Mouse (Mus musculus): ENCODE results near the gene Cyp46a1. TPM values are rescaled to one million over a fixed set of nuclear protein-coding genes. Genes with fewer than 3 reads are reported as not detected.

The Cyp46a1 gene
- polyA plus RNA-seq, 1 experiment from 2014 or later: 19.8 TPM

DNA sequence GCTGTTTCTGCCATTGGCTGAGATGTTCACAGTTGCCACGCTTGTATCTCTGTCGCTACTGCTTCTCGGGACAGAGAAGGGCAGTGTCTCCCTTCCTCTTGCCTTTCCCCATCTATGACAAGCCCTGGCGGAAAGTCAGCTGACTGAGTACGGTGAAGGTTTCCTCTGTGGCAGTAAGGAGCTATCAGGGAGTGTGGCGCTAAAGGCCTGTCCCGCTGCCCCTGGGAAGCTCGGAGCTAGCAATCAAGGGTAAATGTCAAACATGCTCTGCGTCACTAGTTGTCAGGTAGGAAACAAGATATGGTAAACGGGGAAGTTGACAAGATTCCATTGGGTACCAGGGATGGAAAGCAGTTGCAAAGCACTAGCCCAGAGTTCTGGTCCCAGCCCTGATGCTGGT, 18.4 kb upstream of the Cyp46a1 start:
- Histone ChIP-seq H3K4me2 (replicated peaks) (no peak overlapping the region), H3K9me3 (no peaks in the 10 kb centered on the region), H3K4me1 (peaks cover 29% of the 10 kb centered on the region), H3K4me3 (no peak overlapping the region), H3K36me3 (no peaks in the 10 kb centered on the region), H3K27me3 (0 out of 2 replicates have a peak, but pooled peaks cover 3% of the 10 kb centered on the region), H3K27ac (replicated peaks) (no peak overlapping the region), H3K9ac (replicated peaks) (no peak overlapping the region)
- no peak for ATAC-seq (replicated peaks)
- WGBS: 66% methylated on average over 10 of the region's 10 CpGs

- no peaks in the 10 kb centered on the region for H3K9me3 ChIP-seq
- peaks cover 34% of the 10 kb centered on the region for H3K4me1 ChIP-seq
- no peak overlapping the region for H3K9ac ChIP-seq (replicated peaks)
- no peak overlapping the region for H3K4me3 ChIP-seq
- ATAC-seq (replicated peaks): no peak
- H3K27me3 ChIP-seq: 0 out of 2 replicates have a peak, but pooled peaks cover 3% of the 10 kb centered on the region
- 33% methylated on average over 6 of the region's 6 CpGs for WGBS
- no peak overlapping the region for H3K4me2 ChIP-seq (replicated peaks)
- no peak overlapping the region for H3K27ac ChIP-seq (replicated peaks)
- no peaks in the 10 kb centered on the region for H3K36me3 ChIP-seq
These were observed 17.5 kb upstream of the Cyp46a1 start for GRCm38 (mm10) chr12:108316655-108317054.

DNA sequence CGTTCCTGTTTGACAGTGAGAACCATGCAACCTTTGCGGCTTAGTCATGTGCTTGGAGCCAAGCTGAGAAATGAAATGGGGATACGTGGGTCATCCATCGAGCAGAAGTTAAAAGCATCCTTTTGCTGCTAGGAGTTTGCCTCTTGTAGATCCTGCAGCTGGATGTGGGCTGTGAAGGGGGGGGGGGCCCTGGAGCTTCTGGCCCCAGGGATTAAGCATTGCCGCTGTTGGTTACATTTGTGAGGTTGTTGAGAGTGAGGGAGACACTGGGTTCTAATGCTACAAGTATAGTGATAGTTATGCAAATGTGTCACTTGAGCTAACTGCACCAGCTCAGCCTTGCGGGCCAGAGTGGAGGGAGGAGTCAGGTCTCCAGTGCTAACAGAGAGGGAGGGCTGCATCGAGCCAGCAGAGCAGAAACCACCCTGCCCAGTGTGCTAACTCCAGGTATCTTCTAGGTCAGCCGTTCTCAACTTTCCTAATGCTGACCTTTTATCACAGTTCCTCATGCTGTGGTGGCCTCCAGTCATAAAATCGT, 16.9 kb upstream of the Cyp46a1 start:
- no peaks in the 10 kb centered on the region for H3K9me3 ChIP-seq
- no peak overlapping the region for H3K9ac ChIP-seq (replicated peaks)
- 0 out of 2 replicates have a peak, but pooled peaks cover 3% of the 10 kb centered on the region for H3K27me3 ChIP-seq
- 4% methylated on average over 9 of the region's 9 CpGs for WGBS
- H3K4me3 ChIP-seq: no peak overlapping the region
- no peak for ATAC-seq (replicated peaks)
- H3K4me1 ChIP-seq: peaks cover 36% of the 10 kb centered on the region
- no peaks in the 10 kb centered on the region for H3K36me3 ChIP-seq
- H3K27ac ChIP-seq (replicated peaks): no peak overlapping the region
- H3K4me2 ChIP-seq (replicated peaks): no peak overlapping the region

GRCm38 (mm10) chr12:108317826-108318430, 16.3 kb upstream of the Cyp46a1 start:
- no peaks in the 10 kb centered on the region for H3K9me3 ChIP-seq
- 34% methylated on average over 18 of the region's 18 CpGs for WGBS
- H3K36me3 ChIP-seq: no peaks in the 10 kb centered on the region
- 0 out of 2 replicates have a peak, but pooled peaks cover 3% of the 10 kb centered on the region for H3K27me3 ChIP-seq
- no peak overlapping the region for H3K9ac ChIP-seq (replicated peaks)
- no peak overlapping the region for H3K4me2 ChIP-seq (replicated peaks)
- ATAC-seq (replicated peaks): no peak
- no peak overlapping the region for H3K4me3 ChIP-seq
- peaks cover 36% of the 10 kb centered on the region for H3K4me1 ChIP-seq
- H3K27ac ChIP-seq (replicated peaks): no peak overlapping the region

DNA sequence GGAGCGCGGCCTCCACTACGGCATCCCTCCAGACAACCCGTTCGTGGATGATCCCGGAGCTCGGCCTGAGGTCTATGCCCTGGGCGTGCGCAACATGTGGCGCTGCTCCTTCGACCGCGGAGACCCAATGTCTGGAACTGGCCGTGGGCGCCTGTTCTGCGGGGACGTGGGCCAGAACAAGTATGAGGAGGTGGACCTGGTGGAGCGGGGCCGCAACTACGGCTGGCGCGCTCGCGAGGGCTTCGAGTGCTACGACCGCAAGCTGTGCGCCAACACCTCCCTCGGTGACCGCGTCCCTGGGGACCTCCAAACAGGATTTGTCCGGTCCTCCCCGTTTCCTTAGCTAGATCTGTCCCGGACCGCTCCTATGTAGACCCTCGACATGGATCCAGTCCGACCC, 15.7 kb upstream of the Cyp46a1 start:
- WGBS: 44% methylated on average over 37 of the region's 37 CpGs
- no peak for ATAC-seq (replicated peaks)
- no peak overlapping the region for H3K9ac ChIP-seq (replicated peaks)
- no peak overlapping the region for H3K4me3 ChIP-seq
- no peak overlapping the region for H3K4me2 ChIP-seq (replicated peaks)
- no peaks in the 10 kb centered on the region for H3K9me3 ChIP-seq
- H3K36me3 ChIP-seq: no peaks in the 10 kb centered on the region
- 0 out of 2 replicates have a peak, but pooled peaks cover 3% of the 10 kb centered on the region for H3K27me3 ChIP-seq
- H3K27ac ChIP-seq (replicated peaks): no peak overlapping the region
- peaks cover 36% of the 10 kb centered on the region for H3K4me1 ChIP-seq

- H3K4me3 ChIP-seq: no peak overlapping the region
- no peak overlapping the region for H3K9ac ChIP-seq (replicated peaks)
- 5% methylated on average over 8 of the region's 8 CpGs for WGBS
- no peaks in the 10 kb centered on the region for H3K9me3 ChIP-seq
- H3K4me1 ChIP-seq: peaks cover 36% of the 10 kb centered on the region
- H3K4me2 ChIP-seq (replicated peaks): no peak overlapping the region
- peak overlapping the region; percentile 58 for H3K27ac ChIP-seq (replicated peaks)
- no peak for ATAC-seq (replicated peaks)
- H3K27me3 ChIP-seq: 0 out of 2 replicates have a peak, but pooled peaks cover 3% of the 10 kb centered on the region
- H3K36me3 ChIP-seq: no peaks in the 10 kb centered on the region
These were observed 14.1 kb upstream of the Cyp46a1 start for GRCm38 (mm10) chr12:108320096-108320495.

GRCm38 (mm10) chr12:108326401-108326800, 7.8 kb upstream of the Cyp46a1 start:
- H3K4me3 ChIP-seq: no peak overlapping the region
- WGBS: 21% methylated on average over 5 of the region's 5 CpGs
- ATAC-seq (replicated peaks): peak; percentile 55; the same call in 1 of the 2 replicates
- no peaks in the 10 kb centered on the region for H3K36me3 ChIP-seq
- H3K4me2 ChIP-seq (replicated peaks): no peak overlapping the region
- no peaks in the 10 kb centered on the region for H3K27me3 ChIP-seq
- H3K27ac ChIP-seq (replicated peaks): peak overlapping the region; percentile 63
- H3K9me3 ChIP-seq: no peaks in the 10 kb centered on the region
- no peak overlapping the region for H3K9ac ChIP-seq (replicated peaks)
- peaks cover 38% of the 10 kb centered on the region for H3K4me1 ChIP-seq

GRCm38 (mm10) chr12:108327889-108328491, 6.2 kb upstream of the Cyp46a1 start:
- H3K9me3 ChIP-seq: no peaks in the 10 kb centered on the region
- H3K27me3 ChIP-seq: no peaks in the 10 kb centered on the region
- H3K27ac ChIP-seq (replicated peaks): peak overlapping the region; percentile 51
- peak overlapping the region; percentile 43 for H3K4me3 ChIP-seq
- WGBS: 6% methylated on average over 66 of the region's 66 CpGs
- H3K9ac ChIP-seq (replicated peaks): peak overlapping the region; percentile 56
- peak; percentile 58 for ATAC-seq (replicated peaks)
- H3K4me1 ChIP-seq: peaks cover 35% of the 10 kb centered on the region
- H3K4me2 ChIP-seq (replicated peaks): peak overlapping the region; percentile 69
- H3K36me3 ChIP-seq: no peaks in the 10 kb centered on the region

- Histone ChIP-seq H3K4me1 (peaks cover 29% of the 10 kb centered on the region), H3K36me3 (no peaks in the 10 kb centered on the region), H3K4me2 (replicated peaks) (peak overlapping the region; percentile 92), H3K27me3 (no peaks in the 10 kb centered on the region), H3K4me3 (peak overlapping the region; percentile 51), H3K27ac (replicated peaks) (peak overlapping the region; percentile 79), H3K9me3 (no peaks in the 10 kb centered on the region), H3K9ac (replicated peaks) (peak overlapping the region; percentile 9; the same call in 1 of the 2 replicates)
- under 1% methylated on average over 16 of the region's 16 CpGs for WGBS
- peak; percentile 19; the same call in 1 of the 2 replicates for ATAC-seq (replicated peaks)
These were observed 1.1 kb upstream of the Cyp46a1 start for GRCm38 (mm10) chr12:108333056-108333455.

- Histone ChIP-seq H3K27me3 (no peaks in the 10 kb centered on the region), H3K36me3 (no peaks in the 10 kb centered on the region), H3K4me3 (peak overlapping the region; percentile 51), H3K4me1 (peaks cover 25% of the 10 kb centered on the region), H3K9me3 (no peaks in the 10 kb centered on the region), H3K9ac (replicated peaks) (peak overlapping the region; percentile 9; the same call in 1 of the 2 replicates), H3K4me2 (replicated peaks) (peak overlapping the region; percentile 92), H3K27ac (replicated peaks) (peak overlapping the region; percentile 79)
- ATAC-seq (replicated peaks): no peak; the same call in 1 of the 2 replicates
- 4% methylated on average over 22 of the region's 22 CpGs for WGBS
These were observed 699 bp upstream of the Cyp46a1 start for GRCm38 (mm10) chr12:108333481-108333882.

DNA sequence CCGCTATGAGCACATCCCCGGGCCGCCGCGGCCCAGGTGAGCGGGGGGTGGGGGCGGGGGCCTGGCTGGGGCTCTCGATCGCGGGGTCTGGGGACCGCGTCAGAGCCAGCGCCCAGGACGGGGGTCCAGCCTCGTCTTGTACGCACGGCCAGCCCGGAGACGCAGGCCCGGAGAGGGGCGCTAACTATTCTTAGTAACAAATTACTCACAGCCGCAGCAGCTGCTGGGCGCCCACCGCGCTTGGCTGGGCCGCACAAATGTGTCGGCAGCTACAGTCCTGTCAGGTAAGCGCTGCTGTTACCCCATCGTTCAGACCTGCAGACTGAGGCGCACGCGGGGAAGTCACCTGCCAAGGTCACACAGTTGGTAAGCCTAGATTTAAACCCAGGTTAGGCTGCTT, 348 bp downstream of the Cyp46a1 start:
- peak overlapping the region; percentile 51 for H3K4me3 ChIP-seq
- 1% methylated on average over 27 of the region's 32 CpGs for WGBS
- H3K27me3 ChIP-seq: no peaks in the 10 kb centered on the region
- no peaks in the 10 kb centered on the region for H3K9me3 ChIP-seq
- no peak for ATAC-seq (replicated peaks)
- 0 out of 2 replicates have a peak overlapping the region, but pooled peaks have one; percentile 31 for H3K27ac ChIP-seq (replicated peaks)
- H3K4me1 ChIP-seq: peaks cover 17% of the 10 kb centered on the region
- peak overlapping the region; percentile 48 for H3K9ac ChIP-seq (replicated peaks)
- H3K36me3 ChIP-seq: no peaks in the 10 kb centered on the region
- peak overlapping the region; percentile 92 for H3K4me2 ChIP-seq (replicated peaks)

DNA sequence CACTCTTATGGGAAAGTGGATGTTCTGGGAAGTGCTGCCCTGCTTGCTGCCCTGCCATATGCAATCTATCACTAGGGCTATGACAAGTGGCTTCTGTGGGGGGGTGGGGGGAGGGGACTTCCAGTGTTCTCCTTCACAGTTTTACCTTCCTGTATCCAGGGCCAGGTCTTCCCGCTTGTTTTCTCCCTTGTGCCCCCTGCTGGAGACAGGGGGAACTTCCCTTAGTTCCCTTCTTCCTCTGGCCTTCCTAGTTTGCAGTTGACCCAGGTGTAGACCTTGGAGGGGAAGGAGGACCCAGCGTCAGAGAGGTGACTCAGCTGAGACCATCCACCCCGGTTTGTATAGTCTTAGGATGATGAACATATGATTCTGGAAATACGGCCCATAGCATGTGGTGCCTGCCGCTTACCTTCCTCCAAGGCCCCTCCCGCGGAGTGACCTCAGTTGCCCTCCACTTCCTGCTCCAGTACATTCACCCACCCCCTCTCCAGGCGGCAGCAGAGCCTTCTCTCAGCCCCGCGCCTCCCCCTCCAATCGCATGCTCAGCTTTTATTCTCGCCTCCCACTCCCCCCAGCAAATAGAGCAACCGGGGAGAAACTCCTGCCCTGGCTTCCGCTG, 4.5 kb downstream of the Cyp46a1 start:
- Histone ChIP-seq H3K27me3 (no peaks in the 10 kb centered on the region), H3K9me3 (no peaks in the 10 kb centered on the region), H3K4me2 (replicated peaks) (no peak overlapping the region), H3K4me1 (peaks cover 8% of the 10 kb centered on the region), H3K36me3 (no peaks in the 10 kb centered on the region), H3K27ac (replicated peaks) (no peak overlapping the region), H3K9ac (replicated peaks) (no peak overlapping the region), H3K4me3 (no peak overlapping the region)
- ATAC-seq (replicated peaks): no peak
- 41% methylated on average over 14 of the region's 14 CpGs for WGBS
